Mouse (Mus musculus) 3T3-L1 (cell line): ENCODE data around the gene 9630041A04Rik.

Experiments
- DNase-seq: peaks from one replicate; pipeline ENCODE4 v3.0.0-alpha.2; 2015; ENCODE audit warnings: low read depth, low spot score

The 9630041A04Rik gene

GRCm38 (mm10) chr9:101918771-101919170 lies 57.1 kb downstream of the 9630041A04Rik start:
- DNase-seq: no peak

DNA sequence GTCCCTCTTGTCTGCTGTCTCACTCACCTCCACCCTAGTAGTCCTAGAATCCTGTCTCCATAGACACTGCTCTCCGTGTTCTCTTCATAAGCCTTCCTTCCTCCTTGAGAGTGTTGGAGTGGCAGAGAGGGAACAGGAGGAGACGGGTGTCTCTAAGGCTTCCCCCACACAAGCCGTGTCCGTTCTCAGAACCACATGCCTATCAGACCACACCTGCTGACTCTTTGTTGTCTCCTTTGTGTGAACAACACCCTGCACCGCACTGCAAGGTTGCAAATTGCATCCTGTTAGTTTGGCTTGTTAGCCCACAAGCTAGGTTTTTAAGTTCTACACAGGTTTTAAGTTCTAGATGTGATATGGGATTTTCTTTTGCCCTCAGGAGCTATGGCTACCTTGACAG lies 57.7 kb downstream of the 9630041A04Rik start:
- no peak for DNase-seq

GRCm38 (mm10) chr9:101922846-101923245 lies 61.2 kb downstream of the 9630041A04Rik start:
- DNase-seq: no peak

- no peak for DNase-seq
Observed at GRCm38 (mm10) chr9:101924829-101925228, 63.2 kb downstream of the 9630041A04Rik start.

- DNase-seq: no peak
Observed at GRCm38 (mm10) chr9:101933946-101934573, 72.4 kb downstream of the 9630041A04Rik start.

GRCm38 (mm10) chr9:101934887-101935286 lies 73.2 kb downstream of the 9630041A04Rik start:
- DNase-seq: no peak

DNA sequence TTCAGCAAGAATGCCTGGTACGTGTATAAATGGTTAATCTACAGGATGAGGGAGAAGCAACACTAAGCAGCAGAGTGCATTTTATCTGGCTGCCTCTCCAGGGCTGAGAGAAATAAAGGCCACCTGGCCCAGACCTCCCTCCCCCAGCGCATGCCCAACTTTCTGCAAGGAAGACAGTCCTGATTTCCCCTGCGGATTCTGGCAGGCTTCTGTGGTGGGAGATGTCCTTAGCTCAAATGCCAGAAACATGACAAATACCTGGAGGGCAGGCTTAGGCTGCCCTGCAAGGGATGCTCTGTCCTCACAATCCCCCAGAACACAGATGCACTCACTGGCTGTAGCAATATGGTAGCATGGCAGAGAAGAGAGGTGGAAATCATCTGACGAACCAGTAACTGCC lies 76.4 kb downstream of the 9630041A04Rik start:
- no peak for DNase-seq

DNA sequence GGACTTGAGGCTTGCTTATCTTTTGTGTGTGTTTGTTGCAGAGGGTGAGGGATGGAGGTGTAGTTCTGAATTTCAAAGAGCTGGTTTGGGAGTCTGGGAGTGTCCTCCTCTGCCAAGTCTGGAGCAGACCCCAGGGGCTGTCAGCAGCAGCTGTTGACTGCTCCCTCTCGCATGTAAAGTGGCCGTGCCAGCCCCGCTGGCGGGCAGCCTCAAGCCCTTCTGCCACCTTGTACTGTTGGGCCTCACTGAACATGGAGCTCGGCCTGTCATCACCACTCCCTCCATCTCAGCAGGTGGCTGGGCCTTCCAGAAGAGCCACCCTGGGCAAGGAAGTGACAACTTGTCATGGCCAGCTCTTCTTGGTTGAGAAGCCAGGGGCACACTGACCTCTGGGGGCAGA lies 77.4 kb downstream of the 9630041A04Rik start:
- no peak for DNase-seq

GRCm38 (mm10) chr9:101940182-101940581 lies 78.5 kb downstream of the 9630041A04Rik start:
- no peak for DNase-seq

GRCm38 (mm10) chr9:101942058-101942669 lies 80.5 kb downstream of the 9630041A04Rik start:
- DNase-seq: no peak

DNA sequence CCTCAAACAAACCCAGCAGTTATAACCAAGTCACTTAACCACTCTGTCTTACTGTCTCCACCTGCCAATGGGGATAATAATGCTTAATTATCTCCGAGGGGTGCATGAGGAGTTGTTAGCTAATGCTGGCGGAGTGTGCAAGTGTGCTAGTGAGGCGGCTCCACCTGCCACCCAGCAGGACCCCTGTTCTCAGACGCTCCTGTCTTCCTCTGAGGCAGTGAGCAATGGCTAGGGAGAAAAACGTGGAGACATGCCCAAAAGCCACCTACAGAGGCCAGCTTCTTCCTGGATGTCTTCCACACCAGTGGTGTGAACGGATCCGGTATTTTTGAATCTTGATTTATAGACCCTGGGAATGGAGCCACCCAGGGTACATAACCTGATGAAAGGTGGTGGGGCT lies 83.7 kb downstream of the 9630041A04Rik start:
- DNase-seq: no peak

GRCm38 (mm10) chr9:101945814-101946213 lies 84.2 kb downstream of the 9630041A04Rik start:
- no peak for DNase-seq

DNA sequence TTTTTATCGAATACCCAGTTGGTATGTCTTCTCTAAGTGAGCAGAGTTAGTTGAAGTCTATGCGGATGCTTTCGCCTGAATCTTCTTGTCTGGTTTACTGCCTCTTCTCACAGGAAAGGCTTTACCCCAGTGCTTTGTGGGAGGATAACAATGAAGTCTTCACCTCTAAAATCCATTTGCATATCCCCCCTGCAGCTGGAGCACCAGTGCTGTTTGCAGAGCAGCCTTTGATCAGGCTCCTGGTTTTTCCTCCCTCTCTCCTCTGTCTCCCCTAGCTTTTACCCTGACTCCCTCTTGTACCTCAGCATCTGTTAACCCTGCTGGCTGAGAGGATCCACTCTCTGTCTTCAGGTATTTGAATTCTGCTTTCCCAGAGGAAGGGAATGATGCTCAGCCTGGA lies 88.5 kb downstream of the 9630041A04Rik start:
- no peak for DNase-seq

- DNase-seq: no peak
Observed at GRCm38 (mm10) chr9:101954529-101954928, 92.9 kb downstream of the 9630041A04Rik start.

- no peak for DNase-seq
Observed at GRCm38 (mm10) chr9:101956228-101956627, 94.6 kb downstream of the 9630041A04Rik start.

DNA sequence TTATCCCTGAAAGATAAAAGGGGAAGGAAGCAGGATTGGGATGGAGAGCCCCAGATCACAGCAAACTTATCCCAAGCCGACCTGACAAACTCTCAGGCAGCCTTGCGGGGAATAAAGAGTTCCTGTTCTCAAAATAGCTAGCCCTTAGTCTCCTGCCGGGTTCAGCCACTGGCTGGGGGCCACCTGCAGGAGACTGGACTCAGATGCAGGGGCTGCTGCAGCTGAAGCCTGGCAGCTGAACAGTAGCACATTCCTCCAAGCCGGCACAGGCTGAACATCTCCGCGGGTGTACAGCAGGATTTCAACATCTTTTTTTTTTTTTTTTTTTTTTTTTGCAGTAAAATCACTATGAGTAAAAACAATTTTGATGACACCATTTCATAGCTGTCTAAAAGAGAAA lies 110.2 kb downstream of the 9630041A04Rik start:
- no peak for DNase-seq

DNA sequence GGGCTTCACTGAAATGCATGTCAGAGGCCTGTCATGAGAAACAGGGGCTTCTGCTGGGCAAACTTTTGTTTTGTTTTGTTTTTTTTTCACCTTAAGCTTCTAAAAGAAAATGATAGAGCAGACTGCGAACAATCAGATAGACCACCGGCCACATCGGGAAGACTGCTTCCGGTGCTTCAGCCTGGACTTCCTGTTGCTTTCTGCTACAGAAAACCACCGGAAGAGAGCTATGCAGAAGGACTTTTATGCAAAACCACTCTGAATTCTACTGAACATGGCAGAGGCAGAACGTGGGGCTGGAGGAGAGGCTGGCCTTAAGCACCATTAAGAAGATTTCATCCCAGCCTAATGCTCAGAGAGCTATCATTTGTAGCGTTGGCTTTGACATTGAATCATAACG lies 110.7 kb downstream of the 9630041A04Rik start:
- DNase-seq: no peak

GRCm38 (mm10) chr9:101976884-101977465 lies 115.3 kb downstream of the 9630041A04Rik start:
- DNase-seq: no peak

DNA sequence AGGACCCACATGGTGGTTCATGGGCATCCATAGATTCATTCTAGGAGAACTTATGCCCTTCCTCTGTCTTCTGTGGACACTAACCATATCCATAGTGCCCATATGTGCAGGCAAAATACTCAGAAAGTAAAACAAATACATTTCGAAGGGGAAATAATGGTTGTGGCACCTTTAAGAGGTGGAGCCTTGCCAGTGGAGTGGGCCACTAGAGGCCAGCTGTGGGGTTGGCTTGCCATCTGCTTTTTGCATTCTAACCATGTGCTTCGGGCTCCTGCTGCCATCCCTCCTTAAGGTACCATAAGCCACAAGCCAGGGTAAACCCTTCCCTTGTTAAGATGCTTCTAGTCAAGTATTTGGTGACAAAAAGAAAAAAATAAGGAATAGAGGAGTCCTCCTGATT lies 119.5 kb downstream of the 9630041A04Rik start:
- DNase-seq: no peak

DNA sequence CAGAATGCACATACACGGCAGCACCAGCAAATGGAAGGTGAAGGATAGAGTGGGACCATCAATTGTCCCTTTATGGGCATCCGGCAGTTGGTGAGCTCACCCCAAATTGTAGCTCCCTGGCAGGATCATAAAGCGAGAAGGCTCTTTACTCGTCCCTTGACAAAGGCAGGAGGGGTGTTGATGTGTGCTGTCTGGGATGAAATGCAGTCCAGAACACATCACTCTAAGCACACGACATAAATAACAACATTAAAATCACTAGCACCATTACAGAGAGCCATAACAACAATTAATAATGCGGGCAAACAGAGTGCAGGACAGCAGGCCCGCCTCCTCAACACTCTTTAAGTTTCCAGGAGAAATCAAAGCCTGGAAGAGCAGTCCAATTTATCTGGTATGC lies 120.7 kb downstream of the 9630041A04Rik start:
- DNase-seq: no peak

DNA sequence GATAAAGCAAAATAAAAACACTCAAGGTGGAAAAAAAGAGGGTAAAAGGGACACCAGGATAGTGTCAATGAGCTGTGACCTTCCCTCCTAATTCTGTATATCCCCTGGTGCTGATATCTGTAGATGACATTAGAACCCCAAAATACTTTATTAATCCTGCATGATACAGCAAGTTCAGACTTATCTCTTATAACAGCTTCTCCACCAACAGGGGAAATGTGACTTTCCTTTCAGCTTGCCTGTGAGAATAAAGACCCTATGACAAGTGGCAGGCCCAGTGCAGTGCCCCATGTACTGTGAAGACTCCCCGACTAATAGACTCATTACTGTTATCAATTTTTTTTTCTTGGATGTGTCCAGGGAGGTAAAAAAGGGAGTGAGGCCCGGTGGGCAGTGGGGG lies 125.3 kb downstream of the 9630041A04Rik start:
- no peak for DNase-seq

GRCm38 (mm10) chr9:101990032-101990431 lies 128.4 kb downstream of the 9630041A04Rik start:
- DNase-seq: no peak

DNA sequence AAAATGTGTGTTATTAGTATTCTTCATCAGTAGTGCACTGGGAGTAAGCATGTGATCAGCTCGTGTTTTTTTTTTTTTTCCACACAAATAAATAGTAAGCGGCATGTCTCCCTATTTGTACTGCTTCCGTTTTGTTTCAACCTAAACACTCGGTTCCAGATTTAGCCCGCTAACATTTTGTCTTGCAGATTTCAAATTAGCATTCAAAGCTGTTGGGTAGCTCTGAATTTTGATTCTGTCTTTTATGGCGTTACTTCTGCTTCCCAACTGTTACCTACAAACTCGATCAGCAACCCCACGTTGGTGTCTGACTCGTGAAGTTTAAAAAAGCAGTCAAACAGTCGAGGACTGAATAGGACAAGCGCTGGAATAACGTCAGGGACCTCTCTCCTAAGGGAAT lies 129.2 kb downstream of the 9630041A04Rik start:
- DNase-seq: no peak
